Mouse (Mus musculus) lung, postnatal 0 days (tissue): ENCODE data around the gene Krt6a.

Experiments
- CTCF ChIP-seq: IDR thresholded peaks from 2 replicates; pipeline ENCODE4 v1.5.1; 2016; ENCODE audit warnings: antibody characterized with exemption, mild to moderate bottlenecking
- EP300 ChIP-seq: IDR thresholded peaks from 2 replicates; pipeline ENCODE4 v1.6.1; 2016; ENCODE audit warnings: antibody characterized with exemption, mild to moderate bottlenecking, control low read depth

GRCm38 (mm10) chr15:101730653-101731052 is 36.5 kb upstream of the Krt6a start:
- TF ChIP-seq CTCF: no peak
- TF ChIP-seq EP300: no peak
